Mouse (Mus musculus): ENCODE data around the gene Rbpms2.

GRCm38 (mm10) chr9:65587270-65587572 is 42.2 kb upstream of the Rbpms2 start:
- TF ChIP-seq CTCF (IDR thresholded peaks at IDR 0.05; ENCODE audit: insufficient read depth, low read depth, low read length) (no peak), POLR2A (IDR thresholded peaks at IDR 0.05; ENCODE audit: insufficient read depth, low read depth, low read length) (no peak)
